Mouse (Mus musculus) small intestine, adult 2 months (tissue): ENCODE measurements at regions not wholly inside any gene's neighbourhood (a gene's known extent, or its start where the extent isn't known, plus 50 kb on each side); places are given as distances from the start of the nearest gene placed in this dataset.

Experiments used
- CTCF ChIP-seq: fragments of 200-500 bp; IDR thresholded peaks from 2 replicates; pipeline ENCODE4 v1.5.1; 2012; ENCODE audit warnings: low read depth, mild to moderate bottlenecking, control low read depth, inconsistent platforms, low read length, moderate library complexity, mixed read lengths; ENCODE audit not compliant: insufficient replicate concordance, insufficient read length; ENCODE audit errors: extremely low read depth
- POLR2A ChIP-seq: fragments of 200-500 bp; IDR thresholded peaks from 2 replicates; pipeline ENCODE4 v1.6.1; 2012; ENCODE audit warnings: low read depth, mild to moderate bottlenecking, control low read depth, inconsistent platforms, low read length, moderate library complexity

GRCm38 (mm10) chr4:71624771-71625170 lies 133.0 kb downstream of the Gm11232 start:
- TF ChIP-seq CTCF (no peak), POLR2A (no peak)
